Mouse (Mus musculus): ENCODE measurements around the gene Ehd1. TPM values are rescaled to one million over a fixed set of nuclear protein-coding genes. Genes with fewer than 3 reads are reported as not detected.

The Ehd1 gene
- polyA plus RNA-seq (2012; rRNA removed): 175 and 205 TPM in 2 replicates

GRCm38 (mm10) chr19:6276426-6277421, at the start of gene Ehd1:
Gene Ehd1, plus strand, starts transcription at chr19:6276725.

GRCm38 (mm10) chr19:6235084-6236052, 41.2 kb upstream of the Ehd1 start, which contains the start of gene Ppp2r5b:
Gene Ppp2r5b, minus strand, starts transcription at chr19:6235872.

GRCm38 (mm10) chr19:6241274-6242107, 35.0 kb upstream of the Ehd1 start, which contains the start of gene Atg2a:
Gene Atg2a, plus strand, starts transcription at chr19:6241668.

GRCm38 (mm10) chr19:6306137-6306551, 29.6 kb downstream of the Ehd1 start, which contains the start of gene Cdc42bpg:
Gene Cdc42bpg, plus strand, starts transcription at chr19:6306456.

GRCm38 (mm10) chr19:6334673-6335457, 58.3 kb downstream of the Ehd1 start, which contains the start of gene Men1:
Gene Men1, plus strand, starts transcription at chr19:6334979.

GRCm38 (mm10) chr19:6340524-6341452, 64.3 kb downstream of the Ehd1 start, which contains the start of gene Map4k2:
Gene Map4k2, plus strand, starts transcription at chr19:6341135.

Other genes starting within 250 kb of the Ehd1 start
- 28.2 and 37.9 TPM in 2 replicates for gene Syvn1, start 230.1 kb upstream of the Ehd1 start, polyA plus RNA-seq (2012; rRNA removed)
- 52.3 and 53.8 TPM in 2 replicates for gene Mrpl49, start 218.9 kb upstream of the Ehd1 start, polyA plus RNA-seq (2012; rRNA removed)
- 1,336 and 1,386 TPM in 2 replicates for gene Fau, start 218.9 kb upstream of the Ehd1 start, polyA plus RNA-seq (2012; rRNA removed)
- 31.1 and 33.9 TPM in 2 replicates for gene Znhit2, start 215.5 kb upstream of the Ehd1 start, polyA plus RNA-seq (2012; rRNA removed)
- 79.3 and 81.1 TPM in 2 replicates for gene Tm7sf2, start 208.4 kb upstream of the Ehd1 start, polyA plus RNA-seq (2012; rRNA removed)
- 101 and 102 TPM in 2 replicates for gene Vps51, start 199.5 kb upstream of the Ehd1 start, polyA plus RNA-seq (2012; rRNA removed)
- not detected in 2 replicates for gene Tmem262, start 196.7 kb upstream of the Ehd1 start, polyA plus RNA-seq (2012; rRNA removed)
- gene Gm28374, start 194.5 kb upstream of the Ehd1 start, polyA plus RNA-seq (2012; rRNA removed): 2.3 and 2.7 TPM in 2 replicates
- gene Zfpl1, start 191.8 kb upstream of the Ehd1 start, polyA plus RNA-seq (2012; rRNA removed): 99.9 and 111 TPM in 2 replicates
- gene Cdca5, start 191.7 kb upstream of the Ehd1 start, polyA plus RNA-seq (2012; rRNA removed): 13.7 and 19.6 TPM in 2 replicates
- gene AC131692.1, start 182.3 kb upstream of the Ehd1 start, polyA plus RNA-seq (2012; rRNA removed): 0.29 and 0.48 TPM in 2 replicates
- 1.8 and 1.9 TPM in 2 replicates for gene Naaladl1, start 170.9 kb upstream of the Ehd1 start, polyA plus RNA-seq (2012; rRNA removed)
- gene Sac3d1, start 158.1 kb upstream of the Ehd1 start, polyA plus RNA-seq (2012; rRNA removed): 45.8 and 47.4 TPM in 2 replicates
- gene Snx15, start 148.4 kb upstream of the Ehd1 start, polyA plus RNA-seq (2012; rRNA removed): 47.2 and 51.4 TPM in 2 replicates
- 0.34 and 0.48 TPM in 2 replicates for gene Batf2, start 135.7 kb upstream of the Ehd1 start, polyA plus RNA-seq (2012; rRNA removed)
- gene Arl2, start 135.2 kb upstream of the Ehd1 start, polyA plus RNA-seq (2012; rRNA removed): 99.8 and 109 TPM in 2 replicates
- gene Majin, start 92.3 kb upstream of the Ehd1 start, polyA plus RNA-seq (2012; rRNA removed): 0.09 TPM in 1 of 2 replicates, not detected in the other
- 0.14 and 1.1 TPM in 2 replicates for gene Gpha2, start 50.3 kb upstream of the Ehd1 start, polyA plus RNA-seq (2012; rRNA removed)
- 99.3 and 99.9 TPM in 2 replicates for gene Ppp2r5b, start 40.9 kb upstream of the Ehd1 start, polyA plus RNA-seq (2012; rRNA removed)
- gene Atg2a, start 35.1 kb upstream of the Ehd1 start, polyA plus RNA-seq (2012; rRNA removed): 19.9 and 22.5 TPM in 2 replicates
- gene Cdc42bpg, start 29.7 kb downstream of the Ehd1 start, polyA plus RNA-seq (2012; rRNA removed): 5.2 and 8.1 TPM in 2 replicates
- 105 and 109 TPM in 2 replicates for gene Men1, start 58.3 kb downstream of the Ehd1 start, polyA plus RNA-seq (2012; rRNA removed)
- 111 and 113 TPM in 2 replicates for gene Map4k2, start 64.4 kb downstream of the Ehd1 start, polyA plus RNA-seq (2012; rRNA removed)
- gene Sf1, start 87.0 kb downstream of the Ehd1 start, polyA plus RNA-seq (2012; rRNA removed): 197 and 220 TPM in 2 replicates
- 2.2 and 7.0 TPM in 2 replicates for gene Pygm, start 107.7 kb downstream of the Ehd1 start, polyA plus RNA-seq (2012; rRNA removed)
- gene Rasgrp2, start 122.6 kb downstream of the Ehd1 start, polyA plus RNA-seq (2012; rRNA removed): 41.8 and 47.5 TPM in 2 replicates
- gene Nrxn2, start 142.0 kb downstream of the Ehd1 start, polyA plus RNA-seq (2012; rRNA removed): 166 and 177 TPM in 2 replicates